Mouse (Mus musculus): ENCODE measurements around the gene Cacnb4.

The Cacnb4 gene

DNA sequence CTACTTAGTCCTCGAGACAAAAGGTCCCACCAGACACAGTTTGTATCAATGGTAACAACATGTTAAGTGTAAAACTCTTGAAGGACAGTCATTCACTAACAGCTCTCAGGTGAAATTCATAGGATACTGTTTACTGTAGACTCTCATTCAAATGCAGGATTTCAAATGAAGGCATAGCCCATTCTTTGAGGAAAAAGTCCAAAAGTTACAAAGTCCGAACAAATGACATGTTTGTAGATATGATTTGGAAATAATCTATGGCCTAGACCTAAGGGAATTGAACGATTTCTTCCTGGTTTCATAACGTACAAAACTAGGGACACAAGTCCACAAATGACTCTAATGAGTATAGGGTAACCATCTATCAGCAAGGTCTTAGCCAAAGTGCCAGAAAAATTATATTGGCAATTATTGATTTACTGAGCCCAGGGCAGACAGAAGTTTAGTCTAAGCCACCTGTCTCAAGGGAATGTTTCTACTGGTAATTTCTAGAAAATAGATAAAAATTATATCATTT lies 206.5 kb downstream of the Cacnb4 start:
- DNase-seq (ENCODE audit: low spot score), result no peak

- DNase-seq (ENCODE audit: low spot score), result no peak
These were observed 209.0 kb downstream of the Cacnb4 start for GRCm38 (mm10) chr2:52467629-52468028.

DNA sequence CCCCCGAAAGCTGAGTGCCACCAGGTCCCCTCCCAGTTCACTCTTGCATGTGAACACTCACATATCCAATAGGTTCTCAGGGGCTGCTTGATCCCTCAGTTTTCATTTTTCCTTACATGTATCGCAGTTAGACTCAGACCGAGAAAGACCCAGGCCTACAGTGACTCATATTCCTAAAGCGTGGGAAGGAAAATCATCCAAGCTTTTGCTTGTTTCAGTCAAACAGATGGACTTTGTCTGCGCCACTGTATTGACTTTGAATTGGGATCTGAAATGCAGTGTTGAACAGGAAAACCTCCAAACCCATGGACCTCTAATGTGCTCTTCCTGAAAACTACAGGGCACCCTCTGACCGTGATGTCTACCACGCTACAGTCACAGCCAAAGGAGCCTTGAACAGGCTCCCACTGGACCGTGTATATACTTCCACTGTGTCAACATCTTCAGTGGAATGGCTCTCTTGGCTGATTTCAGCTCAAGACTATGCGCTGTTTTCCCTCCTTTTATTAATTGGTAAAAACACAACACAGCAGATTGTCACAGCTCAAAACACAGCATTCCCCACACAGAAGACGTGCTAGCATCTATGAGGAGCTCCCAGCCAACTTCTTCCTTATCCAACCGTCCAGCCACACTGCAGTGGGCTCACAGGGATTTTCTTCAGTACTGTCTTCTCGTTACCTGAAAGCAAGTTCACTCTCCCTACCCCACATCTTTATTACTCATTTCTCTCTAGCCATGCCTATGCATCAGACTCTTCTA lies 215.2 kb downstream of the Cacnb4 start:
- no peak for DNase-seq (ENCODE audit: low spot score)

GRCm38 (mm10) chr2:52455606-52456479 lies 220.8 kb downstream of the Cacnb4 start:
- DNase-seq (ENCODE audit: low spot score), result no peak

GRCm38 (mm10) chr2:52449818-52450217 lies 226.8 kb downstream of the Cacnb4 start:
- DNase-seq (ENCODE audit: low spot score), result no peak

DNA sequence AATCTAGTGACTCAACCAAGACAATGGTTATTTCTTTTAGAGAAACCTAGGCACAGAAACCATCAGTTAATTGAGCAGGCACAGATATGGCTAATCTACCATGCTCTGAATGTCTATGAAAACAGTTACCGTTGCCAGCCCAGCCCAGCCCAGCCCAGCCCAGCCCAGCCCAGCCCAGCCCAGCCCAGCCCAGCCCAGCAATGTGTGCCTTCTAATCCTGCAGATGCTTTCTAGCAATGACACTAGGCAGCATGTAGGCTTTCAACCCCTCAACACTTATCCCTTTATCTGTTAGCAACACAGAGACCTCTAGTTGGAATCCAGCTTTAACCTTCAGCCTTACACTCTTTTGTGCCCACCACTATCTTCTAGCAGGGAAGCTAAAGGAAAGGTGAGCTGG lies 227.7 kb downstream of the Cacnb4 start:
- no peak for DNase-seq (ENCODE audit: low spot score)

- DNase-seq (ENCODE audit: low spot score), result no peak
These were observed 230.0 kb downstream of the Cacnb4 start for GRCm38 (mm10) chr2:52446648-52447047.

DNA sequence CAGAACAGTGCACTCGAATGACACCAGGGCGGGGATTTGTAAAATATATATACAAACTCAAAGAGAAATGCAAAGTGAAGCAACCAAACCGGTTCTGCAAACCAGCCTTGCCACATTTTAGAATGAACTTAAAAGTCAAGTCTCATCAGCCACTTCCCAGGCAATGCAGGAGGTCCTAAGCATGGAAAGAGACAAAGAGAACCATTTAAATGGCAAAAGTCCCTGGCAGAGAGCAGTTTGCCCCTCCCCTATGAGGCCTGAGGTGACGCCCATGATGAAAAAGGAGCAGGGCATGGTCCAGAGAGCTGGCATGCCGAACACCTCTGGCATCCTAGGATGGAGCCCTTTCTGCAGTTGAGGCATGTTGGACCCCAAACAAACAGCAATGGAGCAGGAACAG lies 234.5 kb downstream of the Cacnb4 start:
- no peak for DNase-seq (ENCODE audit: low spot score)

DNA sequence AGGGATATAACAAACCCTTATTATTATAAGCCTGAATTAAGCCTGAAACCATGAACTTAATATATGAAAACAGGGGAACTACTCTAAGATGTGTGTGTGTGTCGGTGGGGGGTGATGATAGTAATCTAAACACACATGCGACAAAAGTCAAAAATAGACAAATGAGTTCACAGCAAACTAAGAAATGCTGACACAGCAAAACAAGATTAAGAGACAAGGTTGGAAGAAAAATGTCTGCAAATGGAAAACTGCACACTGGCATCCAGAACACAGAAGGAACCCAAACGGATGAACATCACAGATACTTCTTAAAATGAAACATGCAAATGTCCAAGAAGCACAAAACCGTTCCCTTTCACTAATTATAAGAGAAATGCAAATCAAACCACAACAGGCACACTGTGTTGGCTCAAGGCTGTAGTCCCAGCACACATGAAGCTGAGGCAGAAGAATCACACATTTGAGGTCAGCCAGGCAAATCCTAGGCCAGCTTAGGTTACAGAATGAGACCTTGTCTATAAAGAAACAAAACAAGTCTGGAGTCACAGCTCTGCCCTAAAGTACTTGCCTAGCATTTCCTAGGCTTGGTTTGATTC lies 236.1 kb downstream of the Cacnb4 start:
- DNase-seq (ENCODE audit: low spot score), result no peak

GRCm38 (mm10) chr2:52438437-52438836 lies 238.2 kb downstream of the Cacnb4 start:
- DNase-seq (ENCODE audit: low spot score), result no peak

GRCm38 (mm10) chr2:52438013-52438412 lies 238.6 kb downstream of the Cacnb4 start:
- DNase-seq (ENCODE audit: low spot score), result no peak

DNA sequence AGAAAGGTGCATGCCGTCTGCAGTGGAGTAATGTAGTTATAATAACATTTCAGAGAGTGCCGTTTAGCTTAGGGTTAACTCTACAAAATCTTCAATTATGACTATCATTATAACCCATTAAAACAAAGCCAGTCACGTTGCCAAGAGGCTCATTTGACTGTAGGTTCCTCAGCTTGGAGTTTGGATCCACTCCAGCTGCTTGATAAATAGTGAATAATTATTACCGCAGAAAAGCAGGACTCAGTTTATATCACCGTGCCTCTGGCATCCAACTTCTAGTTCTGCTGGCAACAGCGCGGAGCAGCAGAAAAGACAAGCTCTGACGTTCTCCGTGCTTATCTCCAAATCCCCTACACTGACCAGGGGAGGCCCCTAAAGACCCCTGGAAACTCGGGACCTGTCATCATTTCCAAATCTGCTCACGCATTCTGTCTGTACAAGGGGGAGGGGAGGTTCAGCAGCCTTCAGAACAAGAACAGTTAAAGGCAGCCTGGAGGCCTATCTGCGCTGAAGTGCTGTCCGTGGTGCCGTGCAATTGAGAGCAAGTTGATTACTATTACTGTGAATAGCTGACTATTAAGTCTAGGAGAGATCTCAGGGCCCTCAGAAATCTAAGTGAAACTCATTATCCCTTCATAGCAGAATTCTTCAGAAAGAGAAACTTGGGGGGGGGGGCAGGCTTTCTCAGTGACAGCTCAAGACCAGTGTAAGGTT lies 240.6 kb downstream of the Cacnb4 start:
- no peak for DNase-seq (ENCODE audit: low spot score)

DNA sequence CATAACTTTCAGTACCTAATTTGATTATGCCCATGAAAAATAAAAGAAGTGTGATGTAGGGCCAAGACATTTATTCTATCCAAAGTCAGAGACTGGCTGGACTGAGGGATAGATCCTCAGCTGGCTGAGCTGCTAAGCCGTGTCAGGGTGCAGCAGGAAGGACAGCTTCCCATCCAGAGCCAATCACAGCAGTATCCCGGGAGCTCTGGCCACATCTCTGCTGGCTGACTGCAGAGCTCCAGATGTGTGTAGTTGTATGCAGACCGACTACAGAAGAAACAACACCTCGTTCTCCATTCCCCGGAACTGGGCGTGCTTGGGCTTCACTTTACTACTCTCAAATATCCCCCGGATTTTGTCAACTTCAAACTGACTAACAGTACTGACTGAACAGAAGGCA lies 243.3 kb downstream of the Cacnb4 start:
- no peak for DNase-seq (ENCODE audit: low spot score)

- no peak for DNase-seq (ENCODE audit: low spot score)
These were observed 249.2 kb downstream of the Cacnb4 start for GRCm38 (mm10) chr2:52427383-52427782.

GRCm38 (mm10) chr2:52426041-52426440 lies 250.6 kb downstream of the Cacnb4 start:
- no peak for DNase-seq (ENCODE audit: low spot score)

DNA sequence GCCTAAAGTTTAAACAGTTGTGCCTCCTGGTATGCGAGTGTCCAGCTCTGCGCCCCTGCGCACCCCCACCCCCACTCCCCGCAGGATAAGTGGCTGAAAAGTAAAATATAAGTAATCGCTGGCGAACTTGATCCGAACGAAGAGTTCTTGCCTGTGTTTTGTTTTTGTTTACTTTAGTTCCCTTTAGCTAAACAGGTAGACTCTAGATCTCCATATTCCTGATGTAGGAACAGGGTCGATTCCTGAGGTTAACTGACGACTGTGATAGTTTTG lies 251.2 kb downstream of the Cacnb4 start:
- DNase-seq (ENCODE audit: low spot score), result no peak

DNA sequence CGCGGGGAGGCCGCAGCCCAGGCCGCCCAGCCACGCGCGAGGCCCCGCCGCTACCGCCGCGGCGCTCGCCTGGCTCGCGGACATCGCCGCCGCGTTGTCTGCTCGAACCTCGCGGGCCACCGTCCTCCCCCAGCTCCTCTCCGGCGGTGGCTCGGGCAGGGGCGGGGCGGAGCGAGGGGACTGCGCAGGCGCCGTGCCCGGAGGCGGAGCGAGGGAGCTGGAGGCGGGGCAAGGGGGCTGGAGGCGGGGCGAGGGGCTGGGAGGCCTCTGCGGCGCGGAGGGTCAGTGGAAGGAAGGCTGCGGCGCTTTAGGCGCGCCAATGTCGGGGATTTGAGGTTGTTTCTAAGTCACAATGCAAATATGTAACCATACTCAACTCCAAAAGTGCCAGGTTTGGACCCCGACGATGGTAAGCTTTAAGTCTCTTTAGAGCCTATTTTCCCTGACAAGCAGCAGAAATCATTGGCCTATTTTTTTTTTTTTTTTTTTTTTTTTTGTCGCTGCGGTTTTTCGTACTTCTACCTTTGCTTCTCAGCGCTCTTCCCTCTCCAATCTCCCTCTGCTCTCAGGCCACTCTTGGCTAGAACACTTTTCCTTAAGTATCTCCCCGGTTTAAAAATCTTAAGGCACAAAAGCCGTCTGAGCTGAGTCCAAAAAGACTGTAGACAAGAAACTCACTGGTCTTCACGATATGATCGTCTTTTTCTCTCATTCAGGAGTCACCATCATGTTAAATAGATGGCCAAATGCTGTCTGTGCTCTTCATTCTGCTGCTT lies 251.7 kb downstream of the Cacnb4 start, which contains the start of gene Arl5a:
TSS of gene Arl5a (minus strand) at position 155 of the 776 bp plus-strand sequence.
- peak; percentile 83 for DNase-seq (ENCODE audit: low spot score)

DNA sequence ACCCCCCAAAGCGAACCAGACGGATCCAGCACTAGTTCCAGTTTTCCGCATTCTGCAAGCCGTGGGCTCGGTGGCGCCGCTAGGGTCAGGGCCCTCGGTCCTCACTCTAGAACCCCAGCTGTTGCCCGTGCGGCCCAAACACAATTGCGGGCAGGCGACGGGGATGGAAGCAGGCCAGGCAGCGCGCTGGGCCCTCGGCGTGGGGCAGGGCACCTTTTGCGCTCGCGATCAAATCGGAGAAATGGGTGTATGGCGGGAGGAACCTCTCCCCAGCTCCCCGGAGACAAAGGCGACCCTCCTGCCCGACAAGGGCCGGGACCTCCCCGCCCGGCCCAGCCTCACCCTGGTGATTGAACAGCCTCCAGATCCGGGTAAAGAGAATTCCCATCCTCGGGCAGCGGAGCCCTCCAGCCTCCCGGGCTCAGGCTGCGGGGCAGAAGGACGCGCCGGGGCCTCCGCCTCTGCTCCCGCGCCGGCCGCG lies 252.3 kb downstream of the Cacnb4 start:
- no peak for DNase-seq (ENCODE audit: low spot score)

DNA sequence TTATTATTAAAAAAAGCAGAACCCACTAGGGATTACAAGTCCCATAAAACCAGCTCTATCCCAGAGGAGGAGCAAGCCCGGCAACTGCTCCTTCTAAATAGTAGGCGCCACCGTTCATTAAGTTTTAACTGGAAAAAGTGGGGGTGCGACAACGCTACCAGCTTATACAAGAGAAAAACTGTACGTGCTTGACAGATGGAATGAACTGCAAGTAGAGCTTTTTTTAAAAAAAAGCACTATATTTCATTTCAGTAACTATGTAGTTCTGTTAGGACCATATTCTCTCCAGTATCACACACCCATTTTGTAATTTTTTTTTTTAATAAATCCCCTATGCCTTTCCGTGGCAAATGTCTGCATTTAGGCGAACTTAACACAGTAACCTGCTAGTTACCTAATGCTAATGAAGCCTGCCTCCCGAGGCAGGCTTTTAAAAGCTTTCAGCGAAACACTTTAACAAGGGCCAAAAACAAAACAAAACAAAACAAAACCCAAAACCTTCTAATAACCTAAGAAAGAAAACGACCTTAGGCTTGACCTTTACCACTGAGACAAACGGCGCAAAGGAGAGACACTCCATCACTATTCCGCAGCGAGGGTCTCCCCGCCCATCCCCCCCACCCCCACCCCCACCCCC lies 252.9 kb downstream of the Cacnb4 start:
- DNase-seq (ENCODE audit: low spot score), result no peak

GRCm38 (mm10) chr2:52422871-52423610 lies 253.6 kb downstream of the Cacnb4 start:
- no peak for DNase-seq (ENCODE audit: low spot score)
